Mouse (Mus musculus): ENCODE measurements around the gene Pdilt.

The Pdilt gene

DNA sequence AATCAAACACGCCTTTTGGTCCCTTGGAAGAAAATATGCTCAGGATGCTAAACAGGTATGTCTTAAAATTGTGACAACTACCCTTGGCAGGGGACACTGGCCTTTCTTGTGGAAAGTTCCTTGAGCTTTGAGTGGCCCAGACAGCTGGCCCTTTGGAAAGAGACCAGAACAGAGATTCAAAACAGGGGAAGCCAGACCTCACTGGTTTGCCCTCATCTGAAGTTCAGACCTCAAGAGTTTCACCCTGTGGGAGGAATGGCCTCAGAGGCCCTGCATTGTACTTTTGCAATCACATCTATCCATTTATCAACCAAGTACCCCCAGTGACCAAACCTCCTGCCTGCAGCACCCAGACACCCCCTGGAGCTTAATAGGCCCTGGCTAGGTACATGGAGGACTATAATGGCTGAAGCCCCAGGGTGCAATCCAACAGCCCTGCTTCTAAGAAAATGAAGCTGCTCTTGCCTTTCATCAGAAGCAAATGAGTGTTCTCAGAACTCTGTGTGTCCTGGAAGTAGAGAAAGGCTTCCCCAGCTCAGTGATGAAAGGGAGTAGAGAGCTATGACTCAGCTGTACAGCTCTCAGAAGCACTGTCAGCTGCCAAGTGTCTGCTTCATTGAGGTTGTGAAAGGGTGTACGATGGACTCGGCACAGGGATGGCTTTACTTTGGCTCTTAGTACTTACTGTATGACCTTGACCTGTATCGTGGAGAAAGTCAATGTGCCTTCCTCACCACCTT lies 33.1 kb downstream of the Pdilt start:
- DNase-seq = no peak

DNA sequence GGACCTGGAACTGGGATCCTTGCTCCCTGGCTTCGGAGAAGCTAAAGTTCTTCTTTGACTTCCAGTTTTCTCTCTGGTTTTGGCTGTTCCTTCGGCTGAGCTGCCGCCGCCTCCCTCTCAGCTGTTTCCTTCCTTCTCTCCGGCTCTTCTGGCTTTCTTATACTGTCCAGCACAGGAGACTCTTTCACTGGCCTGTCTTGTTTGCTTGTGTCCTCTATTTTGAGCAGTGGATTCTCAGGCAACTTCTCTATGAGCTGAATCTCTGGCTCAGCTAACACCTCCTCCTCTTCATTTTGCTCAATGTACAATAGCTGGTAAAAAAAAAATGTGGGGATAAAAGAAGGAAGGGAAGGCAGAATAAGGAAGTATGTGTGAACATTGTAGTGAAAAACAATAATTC lies 36.6 kb downstream of the Pdilt start:
- no peak for DNase-seq

DNA sequence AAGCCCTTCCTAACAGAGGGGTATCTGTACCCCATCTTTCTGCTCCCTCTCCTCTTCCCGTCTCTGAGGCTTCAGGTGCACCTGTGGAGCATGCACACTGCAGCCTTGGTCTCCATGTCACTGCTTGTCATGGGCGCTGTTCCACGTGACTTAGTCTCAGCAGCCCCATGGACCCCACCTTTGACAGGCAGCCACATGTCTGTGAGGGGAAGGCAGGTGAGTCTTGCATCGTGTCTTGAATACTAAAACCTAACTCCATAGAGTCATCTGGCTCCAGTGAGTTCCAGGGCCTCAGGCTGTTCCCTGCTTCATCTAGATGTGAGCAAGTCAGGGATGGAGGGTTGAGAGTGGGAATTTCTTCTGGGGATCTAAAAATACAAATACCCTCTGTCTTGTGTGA lies 39.1 kb downstream of the Pdilt start:
- peak; percentile 25 for DNase-seq

DNA sequence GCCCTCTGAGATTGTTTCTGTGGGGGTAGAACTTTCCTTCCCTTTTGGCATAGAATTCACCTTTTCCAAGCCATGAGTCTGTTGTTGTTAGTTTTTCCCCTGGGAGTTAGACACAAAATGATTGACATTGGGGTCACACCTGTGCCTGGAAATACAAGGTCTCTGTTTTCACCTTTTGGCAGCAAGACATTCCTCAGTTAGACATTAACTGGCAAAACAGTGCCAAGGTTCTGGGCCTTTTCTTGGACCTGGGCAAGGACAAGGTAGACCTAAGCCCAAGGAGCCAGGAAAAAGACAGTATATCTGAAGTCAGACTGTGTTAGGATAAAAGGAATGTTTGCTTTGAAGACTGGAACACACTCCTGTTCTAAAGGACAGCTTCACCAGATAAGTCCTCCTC lies 44.0 kb downstream of the Pdilt start, which contains the start of gene Umod:
Umod (minus strand) TSS at position 27 of the 400 bp plus-strand sequence.
- peak; percentile 85 for DNase-seq

DNA sequence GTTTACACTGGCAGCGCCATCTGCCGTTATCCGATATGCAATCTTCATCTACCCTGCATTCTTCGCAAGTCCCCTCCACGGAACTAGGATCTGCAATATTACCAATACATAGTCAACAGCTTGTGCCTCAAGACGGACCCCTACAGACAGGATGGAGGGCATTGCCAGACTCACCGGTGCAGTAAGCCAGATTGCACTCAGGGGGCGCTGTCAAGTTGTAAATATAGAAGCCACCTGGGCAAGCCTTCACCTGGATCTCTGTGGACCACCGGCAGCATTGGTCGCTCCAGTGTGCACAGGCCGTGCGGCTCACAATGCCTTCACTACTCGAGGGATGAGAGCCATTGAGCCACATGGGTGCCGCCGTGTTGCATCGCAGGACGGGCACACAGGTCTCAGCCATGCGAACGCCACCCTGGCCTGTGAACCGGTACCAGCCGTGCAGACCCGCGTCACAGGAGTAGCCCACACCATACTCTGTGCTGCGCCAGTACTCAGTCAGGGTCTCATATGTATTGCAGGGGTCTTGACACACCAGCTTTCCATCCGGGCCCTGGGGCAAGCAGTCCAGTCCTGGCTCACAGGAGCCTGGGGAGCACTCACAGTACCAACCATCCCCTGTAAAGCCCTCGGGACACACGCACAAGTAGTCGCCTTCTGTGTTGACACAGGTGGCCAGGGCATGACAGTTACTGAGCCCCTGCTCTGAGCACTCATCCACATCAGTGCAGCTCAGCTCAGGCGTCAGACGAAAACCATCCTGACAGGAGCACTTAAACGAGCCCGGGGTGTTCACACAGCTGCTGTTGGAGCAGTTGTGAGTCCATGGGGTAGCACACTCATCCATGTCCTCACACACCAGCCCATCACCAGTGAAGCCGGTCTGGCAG lies 46.5 kb downstream of the Pdilt start:
- DNase-seq = peak; percentile 57

DNA sequence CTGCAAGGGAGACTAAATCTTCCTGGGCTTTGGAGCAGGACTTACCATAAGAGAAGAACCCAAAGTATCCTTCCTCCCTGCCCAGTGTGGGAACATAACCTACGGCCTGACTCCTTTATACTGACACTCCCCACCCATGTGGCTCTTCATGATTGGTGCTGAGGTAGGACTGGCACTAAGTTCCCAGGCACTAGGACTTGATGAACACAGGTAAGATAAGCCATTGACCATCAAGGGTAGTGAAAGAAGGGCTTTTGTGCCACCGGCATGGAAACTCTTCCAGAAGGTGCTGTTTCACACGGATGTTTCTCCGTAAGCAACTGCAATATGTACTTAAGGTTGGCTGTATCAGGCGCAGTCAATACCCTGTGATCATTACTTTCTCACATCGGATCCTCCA lies 64.1 kb downstream of the Pdilt start, which contains the start of gene Gp2:
Gp2 (minus strand) TSS at position 101 of the 400 bp plus-strand sequence.
- DNase-seq = no peak

DNA sequence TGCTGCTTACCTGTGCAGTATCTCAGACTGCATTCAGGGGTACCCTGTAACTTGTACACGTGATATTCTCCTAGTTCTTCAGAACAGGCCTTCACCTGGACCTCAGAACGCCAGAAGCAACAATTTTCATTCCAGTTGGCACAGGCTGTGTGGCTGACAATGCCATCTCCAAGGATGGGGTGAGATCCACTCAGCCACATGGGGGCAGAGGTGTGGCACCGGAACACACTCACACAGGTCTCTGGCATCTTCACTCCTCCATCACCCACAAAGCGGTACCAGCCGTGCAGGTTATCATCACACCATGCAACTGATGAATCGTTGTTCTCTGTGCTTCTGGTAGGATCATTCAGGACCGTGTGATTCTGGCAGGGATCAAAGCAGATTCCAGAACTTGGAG lies 69.1 kb downstream of the Pdilt start:
- peak; percentile 20 for DNase-seq

DNA sequence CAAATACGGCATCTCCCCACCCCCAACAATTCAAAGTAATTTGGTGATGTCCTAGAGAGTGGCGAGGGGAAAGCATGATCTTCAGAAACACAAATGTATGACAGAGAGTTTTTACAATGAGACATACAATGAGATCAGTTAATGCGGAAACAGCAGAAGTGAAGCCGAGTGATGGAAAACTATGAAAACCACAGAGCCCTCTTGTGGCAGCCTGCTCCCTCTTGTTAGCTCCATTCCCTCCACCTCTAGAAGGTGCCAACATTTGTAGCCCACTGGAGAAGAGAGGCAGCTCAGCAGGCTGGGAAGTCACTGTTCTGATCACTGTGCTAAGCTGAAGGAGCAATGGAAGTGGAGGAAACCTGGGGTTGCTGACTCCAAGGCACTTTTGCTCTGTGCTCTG lies 79.4 kb downstream of the Pdilt start:
- DNase-seq = no peak

DNA sequence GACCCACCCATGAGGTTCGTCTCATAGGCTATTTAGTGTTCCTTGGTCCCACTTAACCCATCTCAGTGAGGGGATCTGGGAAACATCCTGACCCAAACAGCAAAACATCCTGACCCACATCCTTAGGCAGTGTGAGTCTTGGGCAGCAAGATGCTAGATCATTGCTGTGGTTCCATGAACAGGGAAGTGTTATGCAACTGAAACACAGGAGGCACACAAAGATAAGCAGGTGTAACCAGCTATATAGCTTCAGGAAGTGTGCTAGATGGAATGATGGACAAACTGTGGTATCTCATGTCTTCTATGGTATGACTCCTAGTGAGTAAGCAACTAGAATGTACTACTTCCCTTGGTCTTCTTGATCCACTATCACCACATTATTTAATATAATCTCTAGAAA lies 81.4 kb downstream of the Pdilt start:
- DNase-seq = no peak
